33 mouse cellular contexts compared by ENCODE assay signal in genomic region chr8:108582251-108582650, GRCm38 (mm10).
DNase-seq lines count a peak whose midpoint lies in the region; ATAC-seq and TF ChIP-seq lines count a peak whose summit lies in the region.
"Had no signal": no experiment of that assay in that cellular context is flagged by ENCODE, and none has a peak within 500 bp of the region (broad histone marks: within the 10 kb centered on the region; RNA-seq: fewer than 3 reads in every experiment).

No protein-coding gene starts in this region.

- peak; percentile 85 for DNase-seq in MEL (ENCODE audit: low read depth, low spot score)
- DNase-seq in liver, embryonic 11.5 days (ENCODE audit: low spot score), result no peak
- DNase-seq in right cerebral cortex, postnatal 36 days (ENCODE audit: low spot score in 2 of 2), result no peak
- DNase-seq in lung, postnatal 4 days, result no peak
- no peak for DNase-seq in embryo, embryonic 11 days
- DNase-seq: adrenal gland, postnatal 10 days; cerebellum, adult 9-10 months; cerebellum, postnatal 36 days; gastrocnemius, adult 2 months; heart, postnatal 10 days; kidney, adult 11 months; kidney, postnatal 36 days; retina, postnatal 1 day; right cerebral cortex, postnatal 14 days; thymus, adult 18-20 months; thymus, postnatal 25 days had no signal

- 49% methylated on average over 3 of the region's 3 CpGs for WGBS in liver, embryonic 11.5 days
- WGBS in liver, embryonic 16.5 days (ENCODE audit: insufficient replicate concordance), result 35% methylated on average over 3 of the region's 3 CpGs

- no peaks in the 10 kb centered on the region for H3K27me3 ChIP-seq in MEL (ENCODE audit: control insufficient read depth in 1 of 2, insufficient read depth in 2 of 2, low read length in 2 of 2)
- no peaks in the 10 kb centered on the region for H3K27me3 ChIP-seq in liver, embryonic 11.5 days (replicated peaks; ENCODE audit: control insufficient read depth, insufficient read depth, low read length)
- H3K27me3 ChIP-seq in liver, embryonic 16.5 days (ENCODE audit: control insufficient read depth, insufficient read depth, low read depth, low read length), result no peaks in the 10 kb centered on the region
- H3K27me3 ChIP-seq: limb, embryonic 15.5 days; lung, embryonic 15.5 days; megakaryocyte, embryonic 14.5 days; midbrain, embryonic 15.5 days had no signal

- ATAC-seq in liver, embryonic 11.5 days (replicated peaks; ENCODE audit: low FRiP score), result peak; percentile 75
- ATAC-seq in liver, embryonic 16.5 days (ENCODE audit: low read depth), result peak; percentile 53
- ATAC-seq: CD4-positive, CD25-positive, alpha-beta regulatory T cell, adult 4 months; forebrain, embryonic 16.5 days; inflammation-experienced regulatory T-cells, adult 6 months; midbrain, embryonic 15.5 days had no signal

- peak overlapping the region; percentile 92 for H3K27ac ChIP-seq in MEL (ENCODE audit: control insufficient read depth, low read depth, low read length)
- H3K27ac ChIP-seq in brown adipose tissue, adult 24 weeks (replicated peaks; ENCODE audit: low read depth, low read length), result no peak overlapping the region; the same call in 1 of the 2 replicates
- H3K27ac ChIP-seq in liver, embryonic 11.5 days (ENCODE audit: low read depth, low read length), result peak overlapping the region; percentile 25; the same call in 1 of the 2 replicates
- H3K27ac ChIP-seq in liver, embryonic 16.5 days (ENCODE audit: low read length), result no peak overlapping the region
- H3K27ac ChIP-seq: gastrocnemius, adult 2 months; heart, embryonic 13.5 days; hindbrain, embryonic 10.5 days; hindbrain, embryonic 15.5 days; layer of hippocampus, adult 2 months; limb, embryonic 10.5 days; limb, embryonic 15.5 days; lung, embryonic 15.5 days; midbrain, embryonic 15.5 days; neural tube, embryonic 15.5 days; stomach, postnatal 0 days had no signal

- no peak overlapping the region for H3K4me2 ChIP-seq in liver, embryonic 11.5 days
- H3K4me2 ChIP-seq in liver, embryonic 16.5 days (ENCODE audit: low read depth, low read length), result no peak overlapping the region
- H3K4me2 ChIP-seq: heart, embryonic 13.5 days; hindbrain, embryonic 15.5 days; limb, embryonic 15.5 days; lung, embryonic 15.5 days; midbrain, embryonic 15.5 days; neural tube, embryonic 15.5 days had no signal

- H3K36me3 ChIP-seq in MEL (ENCODE audit: control insufficient read depth in 1 of 2, insufficient read depth in 2 of 2, low read length in 2 of 2), result peaks cover 0 to 30% of the 10 kb centered on the region in 2 experiments; a peak in 2 of 4 replicates
- H3K36me3 ChIP-seq in liver, embryonic 11.5 days (ENCODE audit: control insufficient read depth, insufficient read depth, low read length), result no peaks in the 10 kb centered on the region
- H3K36me3 ChIP-seq in liver, embryonic 16.5 days (ENCODE audit: control insufficient read depth, insufficient read depth), result no peaks in the 10 kb centered on the region
- H3K36me3 ChIP-seq: heart, embryonic 13.5 days; hindbrain, embryonic 10.5 days; hindbrain, embryonic 15.5 days; limb, embryonic 10.5 days; limb, embryonic 15.5 days; lung, embryonic 15.5 days; midbrain, embryonic 15.5 days; neural tube, embryonic 15.5 days had no signal

- H3K4me3 ChIP-seq in MEL (ENCODE audit: control insufficient read depth in 1 of 2, insufficient read depth in 1 of 2, low read depth in 2 of 2, low read length in 2 of 2), result peak overlapping the region; percentile 20 to 28; a peak in 3 of 4 replicates
- peak overlapping the region; percentile 41 for H3K4me3 ChIP-seq in brown adipose tissue, adult 24 weeks (ENCODE audit: insufficient read depth, low read depth, low read length)
- no peak overlapping the region for H3K4me3 ChIP-seq in liver, embryonic 11.5 days (ENCODE audit: low read depth, low read length)
- H3K4me3 ChIP-seq in liver, embryonic 16.5 days (ENCODE audit: low read depth, low read length), result no peak overlapping the region
- H3K4me3 ChIP-seq: erythroblast, embryonic 14.5 days; gastrocnemius, adult 2 months; heart, embryonic 13.5 days; hindbrain, embryonic 10.5 days; hindbrain, embryonic 15.5 days; layer of hippocampus, adult 2 months; limb, embryonic 10.5 days; limb, embryonic 15.5 days; lung, embryonic 15.5 days; megakaryocyte, embryonic 14.5 days; midbrain, embryonic 15.5 days; neural tube, embryonic 15.5 days had no signal

- H3K9me3 ChIP-seq in MEL (replicated peaks; ENCODE audit: insufficient read depth, low read length), result no peaks in the 10 kb centered on the region
- H3K9me3 ChIP-seq in liver, embryonic 11.5 days (ENCODE audit: control insufficient read depth, low read length), result no peaks in the 10 kb centered on the region
- H3K9me3 ChIP-seq in liver, embryonic 16.5 days (replicated peaks; ENCODE audit: control insufficient read depth, low read length), result no peaks in the 10 kb centered on the region
- H3K9me3 ChIP-seq: heart, embryonic 13.5 days; hindbrain, embryonic 10.5 days; hindbrain, embryonic 15.5 days; limb, embryonic 10.5 days; limb, embryonic 15.5 days; lung, embryonic 15.5 days; midbrain, embryonic 15.5 days; neural tube, embryonic 15.5 days had no signal

- no peaks in the 10 kb centered on the region for H3K79me2 ChIP-seq in MEL (ENCODE audit: control insufficient read depth, insufficient read depth, low read length, poor library complexity)

- no peak for TF ChIP-seq CTCF in MEL (IDR thresholded peaks at IDR 0.05 in 2 of 3, conservative IDR thresholded peaks at IDR 0.05 in 1 of 3; ENCODE audit: control insufficient read depth in 1 of 3, insufficient read depth in 1 of 3, low read depth in 2 of 3, low read length in 3 of 3, poor library complexity in 1 of 3, severe bottlenecking in 1 of 3)

- peak; percentile 93 to 95 for TF ChIP-seq EP300 in MEL (IDR thresholded peaks at IDR 0.05; ENCODE audit: low read depth in 1 of 2, low read length in 2 of 2)

- peak overlapping the region; percentile 41 for H3K9ac ChIP-seq in MEL (ENCODE audit: control insufficient read depth, low read depth, low read length, poor library complexity, severe bottlenecking)
- no peak overlapping the region for H3K9ac ChIP-seq in liver, embryonic 11.5 days (ENCODE audit: low read depth, low read length)
- H3K9ac ChIP-seq in liver, embryonic 16.5 days (ENCODE audit: low read depth, low read length), result no peak overlapping the region
- H3K9ac ChIP-seq: heart, embryonic 13.5 days; hindbrain, embryonic 15.5 days; limb, embryonic 15.5 days; lung, embryonic 15.5 days; midbrain, embryonic 15.5 days; neural tube, embryonic 15.5 days had no signal

- TF ChIP-seq RAD21 in MEL (IDR thresholded peaks at IDR 0.05; ENCODE audit: low read depth, low read length), result no peak

- peaks cover 20 to 29% of the 10 kb centered on the region in 2 experiments for H3K4me1 ChIP-seq in MEL (ENCODE audit: control insufficient read depth in 1 of 2, insufficient read depth in 2 of 2, low read length in 2 of 2)
- H3K4me1 ChIP-seq in brown adipose tissue, adult 24 weeks (ENCODE audit: control insufficient read depth, insufficient read depth, insufficient read length, low read length), result peaks cover 11% of the 10 kb centered on the region
- peaks cover 10% of the 10 kb centered on the region for H3K4me1 ChIP-seq in liver, embryonic 11.5 days (replicated peaks; ENCODE audit: control insufficient read depth, insufficient read depth, low read length)
- no peaks in the 10 kb centered on the region for H3K4me1 ChIP-seq in liver, embryonic 16.5 days (ENCODE audit: control insufficient read depth, low read depth, low read length)

- TF ChIP-seq POLR2A in MEL (IDR thresholded peaks at IDR 0.05; ENCODE audit: control insufficient read depth in 1 of 2, insufficient read depth in 1 of 2, low read depth in 1 of 2, low read length in 2 of 2, poor library complexity in 1 of 2), result no peak

TF ChIP-seq in MEL, 35 proteins besides CTCF, POLR2A, EP300 and RAD21 (continues in another document):
- TF ChIP-seq RCOR1 (IDR thresholded peaks at IDR 0.05; ENCODE audit: low read depth, low read length), result peak; percentile 90
- no peak for TF ChIP-seq POLR2AphosphoS2 (IDR thresholded peaks at IDR 0.05; ENCODE audit: low read length)
- peak; percentile 95 for TF ChIP-seq GATA1 (IDR thresholded peaks at IDR 0.05; ENCODE audit: low read depth, low read length)
- TF ChIP-seq MYC (IDR thresholded peaks at IDR 0.05; ENCODE audit: low read depth, low read length), result peak; percentile 86; the same call in 1 of the 2 replicates
- TF ChIP-seq HCFC1 (IDR thresholded peaks at IDR 0.05; ENCODE audit: low read depth, low read length), result no peak; the same call in 1 of the 2 replicates
- TF ChIP-seq ZKSCAN1 (IDR thresholded peaks at IDR 0.05; ENCODE audit: low read depth, low read length), result no peak
- no peak for TF ChIP-seq JUND (IDR thresholded peaks at IDR 0.05; ENCODE audit: low read depth, low read length)
- TF ChIP-seq MAZ (IDR thresholded peaks at IDR 0.05; ENCODE audit: low read depth, low read length), result peak; percentile 83
- 0 out of 2 replicates have a peak, but pooled peaks have one; percentile 40 for TF ChIP-seq TBP (IDR thresholded peaks at IDR 0.05; ENCODE audit: low read depth, low read length)
- peak; percentile 56; the same call in 1 of the 2 replicates for TF ChIP-seq MXI1 (IDR thresholded peaks at IDR 0.05; ENCODE audit: low read depth, low read length)
- peak; percentile 91 for TF ChIP-seq TAL1 (IDR thresholded peaks at IDR 0.05; ENCODE audit: low read length)
- TF ChIP-seq ZNF384 (IDR thresholded peaks at IDR 0.05; ENCODE audit: low read depth, low read length), result peak; percentile 94
- TF ChIP-seq TCF12 (IDR thresholded peaks at IDR 0.05; ENCODE audit: low read depth, low read length), result peak; percentile 95
- no peak for TF ChIP-seq E2F4 (IDR thresholded peaks at IDR 0.05; ENCODE audit: borderline replicate concordance, low read depth, low read length)
- no peak for TF ChIP-seq ZC3H11A (IDR thresholded peaks at IDR 0.05; ENCODE audit: low read depth, low read length)
- no peak for TF ChIP-seq KAT2A (conservative IDR thresholded peaks at IDR 0.05; ENCODE audit: low read depth, low read length)
- no peak for TF ChIP-seq CHD1 (IDR thresholded peaks at IDR 0.05; ENCODE audit: low read depth, low read length)
- no peak for TF ChIP-seq ZMIZ1 (IDR thresholded peaks at IDR 0.05; ENCODE audit: low read depth, low read length)
- TF ChIP-seq MAX (IDR thresholded peaks at IDR 0.05; ENCODE audit: low read length), result no peak
- peak; percentile 82 for TF ChIP-seq SIN3A (IDR thresholded peaks at IDR 0.05; ENCODE audit: low read length)
- TF ChIP-seq UBTF (IDR thresholded peaks at IDR 0.05; ENCODE audit: borderline replicate concordance, insufficient read depth, low read depth, low read length), result no peak
- TF ChIP-seq USF1 (IDR thresholded peaks at IDR 0.05; ENCODE audit: low read depth, low read length), result no peak
- no peak for TF ChIP-seq MYB (IDR thresholded peaks at IDR 0.05; ENCODE audit: low read depth, low read length)
- TF ChIP-seq NRF1 (IDR thresholded peaks at IDR 0.05; ENCODE audit: insufficient read depth, low read depth, low read length, poor library complexity, severe bottlenecking), result no peak
- TF ChIP-seq MAFK (IDR thresholded peaks at IDR 0.05; ENCODE audit: borderline replicate concordance, low read depth, low read length), result no peak
- no peak for TF ChIP-seq ELF1 (IDR thresholded peaks at IDR 0.05; ENCODE audit: low read depth, low read length)

Comparison
In these comparisons a context has a peak if more than half of its experiments do, and no peak if none do; other contexts are left out.
1. H3K27ac ChIP-seq: peak in MEL (single experiment) and liver, embryonic 11.5 days (single experiment); none in brown adipose tissue, adult 24 weeks (single experiment) and liver, embryonic 16.5 days (single experiment).
2. H3K4me3 ChIP-seq: peak in MEL (2 of 2) and brown adipose tissue, adult 24 weeks (single experiment); none in liver, embryonic 11.5 days (single experiment) and liver, embryonic 16.5 days (single experiment).